Mouse (Mus musculus): ENCODE results near the gene Gm20828.
"Not testable (repeated sequence)": the region's sequence is repeated elsewhere in the genome, so short reads cannot be mapped to it uniquely, and the experiment has no call there.

The Gm20828 gene

DNA sequence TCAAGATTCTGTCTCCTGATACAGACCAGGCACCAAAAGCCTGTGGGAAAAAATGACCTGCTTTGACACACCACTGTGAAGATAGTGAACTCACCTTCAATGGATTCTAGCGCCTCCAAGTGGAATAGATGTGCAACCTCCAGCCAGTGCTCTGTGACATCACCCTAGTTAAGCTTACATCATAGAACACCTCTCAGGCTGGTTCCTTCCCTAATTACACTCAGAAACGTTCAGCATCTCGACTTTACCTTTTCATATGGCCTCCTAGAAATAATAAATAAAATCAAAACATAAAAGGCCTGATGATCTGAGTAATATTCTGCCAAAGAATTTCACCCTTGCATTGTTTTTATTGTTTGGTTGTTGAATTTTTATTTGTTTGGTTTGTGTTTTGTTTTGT, at the start of gene Gm20828:
TSS of gene Gm20828 (minus strand) at position 101 of the 400 bp plus-strand sequence.
- not testable (repeated sequence) for DNase-seq (ENCODE audit: low read depth, low spot score)
